Mouse (Mus musculus): ENCODE data around the gene Plekhg5.

- no peak for TF ChIP-seq CTCF (IDR thresholded peaks at IDR 0.05; ENCODE audit: borderline replicate concordance, control insufficient read depth, extremely low read depth, insufficient read depth, low read length, poor library complexity)
- TF ChIP-seq POLR2A (IDR thresholded peaks at IDR 0.05; ENCODE audit: control insufficient read depth, extremely low read depth, insufficient read depth, low read length, poor library complexity): no peak
Measured at GRCm38 (mm10) chr4:152073715-152074114, 1.4 kb downstream of the Plekhg5 start.
